Comparison of ENCODE assay signal across 9 mouse cellular contexts in genomic region chr10:66973274-66973673, GRCm38 (mm10).
"Had no signal": no experiment of that assay in that cellular context is flagged by ENCODE, and none has a peak within 500 bp of the region (broad histone marks: within the 10 kb centered on the region; RNA-seq: fewer than 3 reads in every experiment).

No protein-coding gene starts in this region.

- H3K4me2 ChIP-seq: midbrain, embryonic 13.5 days had no signal

- H3K4me3 ChIP-seq: midbrain, embryonic 13.5 days had no signal

- H3K9me3 ChIP-seq: midbrain, embryonic 13.5 days had no signal

- H3K9ac ChIP-seq: liver, embryonic 14.5 days; midbrain, embryonic 13.5 days had no signal

- H3K27me3 ChIP-seq: midbrain, embryonic 13.5 days had no signal

- ATAC-seq: midbrain, embryonic 13.5 days had no signal

- H3K27ac ChIP-seq: kidney, postnatal 0 days; liver, embryonic 14.5 days; midbrain, embryonic 13.5 days had no signal

- H3K36me3 ChIP-seq: midbrain, embryonic 13.5 days had no signal

- DNase-seq: kidney, adult 9 months; left cerebral cortex, postnatal 4 days; lung, adult 18-20 months; right cerebral cortex, postnatal 14 days; thymus, adult 2 months; thymus, postnatal 36 days had no signal
